Mouse (Mus musculus): ENCODE data around the gene Mettl11b.

DNA sequence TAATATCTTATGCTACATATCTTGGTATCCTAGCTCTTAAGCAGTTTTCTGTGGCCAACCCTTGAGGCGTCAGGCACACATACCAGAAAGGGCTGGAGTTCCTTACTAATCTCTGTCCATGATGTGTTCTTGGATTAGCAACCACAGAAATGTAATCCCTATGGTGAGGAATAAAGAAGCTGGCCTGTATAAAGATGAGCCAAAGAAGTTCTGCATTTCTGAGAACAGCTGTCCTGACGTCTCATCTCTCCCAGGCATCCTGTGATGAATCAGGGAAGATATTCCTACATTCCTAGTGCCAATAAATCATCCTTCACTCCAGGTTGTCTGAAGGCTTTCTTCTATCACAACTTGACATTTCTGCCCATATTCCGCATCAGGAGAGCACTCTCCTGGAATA, 33.2 kb downstream of the Mettl11b start:
- TF ChIP-seq CTCF (IDR thresholded peaks at IDR 0.05; ENCODE audit: borderline replicate concordance, insufficient read depth, low read length) (no peak), POLR2A (IDR thresholded peaks at IDR 0.05; ENCODE audit: low read depth, low read length) (no peak)

Data from embryonic fibroblast, embryonic 13.5 days (primary cell).